Mouse (Mus musculus) kidney, adult 2 months (tissue): ENCODE measurements at regions not wholly inside any gene's neighbourhood (a gene's known extent, or its start where the extent isn't known, plus 50 kb on each side); places are given as distances from the start of the nearest gene placed in this dataset.

ENCODE experiments used
- CTCF ChIP-seq: fragments of 200-500 bp; conservative IDR thresholded peaks from 2 replicates; pipeline ENCODE4 v1.5.1; 2011; ENCODE audit warnings: low read depth, mild to moderate bottlenecking, control low read depth, low read length, moderate library complexity, mixed read lengths; ENCODE audit not compliant: insufficient read depth, insufficient read length
- POLR2A ChIP-seq: fragments of 200-500 bp; IDR thresholded peaks from one replicate; pipeline ENCODE4 v1.6.1; 2011; ENCODE audit warnings: low read depth, low read length, control low read depth

GRCm38 (mm10) chr9:84673327-84673726 is 639.2 kb upstream of the Gm11114 start:
- TF ChIP-seq POLR2A, result no peak
- no peak for TF ChIP-seq CTCF
